1 mouse cellular context compared by ENCODE assay signal in the genomic region with DNA sequence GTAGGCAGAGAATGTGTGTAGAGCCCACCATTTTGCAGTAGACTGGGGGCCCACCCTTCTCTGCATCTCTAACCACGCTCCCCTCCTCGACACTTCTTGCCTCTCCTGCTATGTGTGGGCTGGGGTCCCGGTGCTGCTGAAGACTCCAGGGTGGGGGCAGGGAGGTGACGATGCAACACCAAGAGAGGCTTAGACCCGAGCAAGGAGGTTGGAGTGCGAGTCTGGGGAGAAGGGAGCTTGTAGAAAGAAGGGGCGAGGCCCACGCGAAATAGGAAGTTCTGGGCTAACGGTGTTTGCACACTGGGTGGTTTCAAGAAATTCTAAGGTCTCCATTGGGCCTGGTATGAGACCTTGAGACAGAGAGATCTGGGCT.
TF ChIP-seq lines count a peak whose summit lies in the region.

No protein-coding gene starts in this region.

TF ChIP-seq in CH12.LX, 34 proteins besides CTCF, POLR2A, EP300 and RAD21 (continued from another document):
- TF ChIP-seq HCFC1 (IDR thresholded peaks at IDR 0.05; ENCODE audit: low read depth, low read length): no peak
- TF ChIP-seq ETS1 (conservative IDR thresholded peaks at IDR 0.05; ENCODE audit: low read depth, low read length): no peak
TF ChIP-seq in CH12.LX: peak in this region for 2.
